23 mouse cellular contexts compared by ENCODE assay signal in the genomic region with DNA sequence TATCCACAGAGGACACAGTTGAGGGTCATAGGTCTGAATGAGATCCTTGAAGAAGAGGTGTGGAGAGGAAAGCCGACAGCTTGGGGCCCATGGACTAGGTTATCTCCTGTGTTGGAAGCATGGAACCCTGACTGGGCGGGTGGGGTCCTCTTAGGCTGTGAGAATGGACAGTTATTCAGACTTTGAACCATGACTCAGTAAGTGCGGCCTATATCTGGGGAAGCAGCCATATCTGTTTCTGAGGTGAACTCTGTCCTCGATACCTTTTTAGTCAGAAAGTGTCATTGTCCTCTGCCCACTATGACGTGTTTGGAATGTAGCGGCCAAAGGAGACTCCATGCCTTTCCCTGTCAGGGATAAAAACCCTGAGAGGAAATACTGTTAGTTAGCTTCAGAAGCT. TPM values are rescaled to one million over a fixed set of nuclear protein-coding genes. Genes with fewer than 3 reads are reported as not detected.
"Had no signal": no experiment of that assay in that cellular context is flagged by ENCODE, and none has a peak within 500 bp of the region (broad histone marks: within the 10 kb centered on the region; RNA-seq: fewer than 3 reads in every experiment).

No protein-coding gene starts in this region.

- H3K9me3 ChIP-seq: limb, embryonic 12.5 days; limb, embryonic 15.5 days; liver, embryonic 13.5 days; midbrain, embryonic 12.5 days; midbrain, embryonic 15.5 days; neural tube, embryonic 12.5 days; neural tube, embryonic 15.5 days; stomach, embryonic 15.5 days had no signal

- ATAC-seq: midbrain, embryonic 15.5 days had no signal

- H3K4me1 ChIP-seq: limb, embryonic 12.5 days; limb, embryonic 15.5 days; liver, embryonic 13.5 days; midbrain, embryonic 12.5 days; midbrain, embryonic 15.5 days; neural tube, embryonic 12.5 days; neural tube, embryonic 15.5 days; stomach, embryonic 15.5 days had no signal

- H3K27ac ChIP-seq: layer of hippocampus, adult 2 months; limb, embryonic 12.5 days; limb, embryonic 15.5 days; liver, embryonic 13.5 days; midbrain, embryonic 12.5 days; midbrain, embryonic 15.5 days; neural tube, embryonic 12.5 days; neural tube, embryonic 15.5 days; stomach, embryonic 15.5 days had no signal

- H3K4me3 ChIP-seq: layer of hippocampus, adult 2 months; limb, embryonic 12.5 days; limb, embryonic 15.5 days; liver, embryonic 13.5 days; midbrain, embryonic 12.5 days; midbrain, embryonic 15.5 days; neural tube, embryonic 12.5 days; neural tube, embryonic 15.5 days; stomach, embryonic 15.5 days had no signal

- H3K36me3 ChIP-seq: liver, embryonic 13.5 days had no signal

- DNase-seq: kidney, adult 11 months; kidney, adult 9 months; kidney, postnatal 14 days; kidney, postnatal 4 days; layer of hippocampus, adult 9-11 months; left cerebral cortex, postnatal 4 days; liver, embryonic 13.5 days; lung, adult 2 months; lung, postnatal 14 days; lung, postnatal 4 days; right cerebral cortex, adult 18-20 months; right cerebral cortex, postnatal 14 days; right cerebral cortex, postnatal 4 days; thymus, postnatal 25 days had no signal

- H3K9ac ChIP-seq: limb, embryonic 12.5 days; limb, embryonic 15.5 days; liver, embryonic 13.5 days; midbrain, embryonic 12.5 days; midbrain, embryonic 15.5 days; neural tube, embryonic 12.5 days; neural tube, embryonic 15.5 days; stomach, embryonic 15.5 days had no signal

- H3K27me3 ChIP-seq: limb, embryonic 12.5 days; limb, embryonic 15.5 days; liver, embryonic 13.5 days; midbrain, embryonic 12.5 days; midbrain, embryonic 15.5 days; neural tube, embryonic 12.5 days; neural tube, embryonic 15.5 days; stomach, embryonic 15.5 days had no signal

- H3K4me2 ChIP-seq: limb, embryonic 12.5 days; limb, embryonic 15.5 days; liver, embryonic 13.5 days; midbrain, embryonic 12.5 days; midbrain, embryonic 15.5 days; neural tube, embryonic 12.5 days; neural tube, embryonic 15.5 days; stomach, embryonic 15.5 days had no signal

RNA-seq across cellular contexts. Expression of a gene that starts 52.5 kb away (rescaled TPM):
- total RNA-seq: layer of hippocampus, adult 2 months; left cerebral cortex, postnatal 14 days had no signal
- polyA plus RNA-seq: limb, embryonic 12.5 days had no signal
